Mouse (Mus musculus) hindbrain, embryonic 15.5 days (tissue): ENCODE data around the gene Mob3b. TPM values are rescaled to one million over a fixed set of nuclear protein-coding genes. Genes with fewer than 3 reads are reported as not detected.

Experiments used
- ATAC-seq: fragments of 200-750 bp; cut with Nextera tagmentation; 2 replicates; pipeline ENCODE4 v1.8.0; 2017; ENCODE audit warnings: low read depth, moderate number of reproducible peaks, moderate TSS enrichment; ENCODE audit not compliant: low FRiP score
- H3K27ac ChIP-seq: fragments of 300-500 bp; sonication (generic); replicated peaks from 2 replicates; pipeline ENCODE4 v1.5.1; 2015; ENCODE audit warnings: mild to moderate bottlenecking, inconsistent platforms
- H3K27me3 ChIP-seq: fragments of 300-500 bp; sonication (generic); 2 replicates; pipeline ENCODE4 v1.6.1; 2015; ENCODE audit warnings: control low read depth, inconsistent platforms
- H3K36me3 ChIP-seq: fragments of 300-500 bp; sonication (generic); 2 replicates; pipeline ENCODE4 v1.6.1; 2015; ENCODE audit warnings: control low read depth, inconsistent platforms
- H3K4me1 ChIP-seq: fragments of 300-500 bp; sonication (generic); replicated peaks from 2 replicates; pipeline ENCODE4 v1.6.1; 2015; ENCODE audit warnings: control low read depth, inconsistent platforms
- H3K4me2 ChIP-seq: fragments of 300-500 bp; sonication (generic); 2 replicates; pipeline ENCODE4 v1.6.1; 2015; ENCODE audit warnings: moderate library complexity, mild to moderate bottlenecking, inconsistent platforms
- H3K4me3 ChIP-seq: fragments of 300-500 bp; sonication (generic); 2 replicates; pipeline ENCODE4 v1.5.1; 2015; ENCODE audit warnings: mild to moderate bottlenecking, inconsistent platforms
- H3K9ac ChIP-seq: fragments of 300-500 bp; sonication (generic); 2 replicates; pipeline ENCODE4 v1.6.1; 2015; ENCODE audit warnings: inconsistent platforms
- H3K9me3 ChIP-seq: fragments of 300-500 bp; sonication (generic); 2 replicates; pipeline ENCODE4 v1.6.1; 2016; ENCODE audit warnings: control low read depth, inconsistent platforms
- WGBS: fragments of 180-500 bp; shearing (Covaris S2); methylation state at CpG from one replicate; pipeline ENCODE4 v1.1.7; 2015; 5-methylcytosine and 5-hydroxymethylcytosine counted together
- polyA plus RNA-seq: library from polyadenylated mRNA; unstranded; fragments of >200 nt; fragmentation: Nextera tagmentation; extraction: Ambion mirVana; gene quantifications from 2 replicates; pipeline ENCODE4 v1.2.1, GENCODE M21; 2015

The Mob3b gene
- polyA plus RNA-seq, 1 experiment from 2014 or later, result 3.9 TPM

GRCm38 (mm10) chr4:35125299-35125777 is 31.9 kb downstream of the Mob3b start:
- Histone ChIP-seq H3K4me1 (peaks cover 13% of the 10 kb centered on the region), H3K27ac (0 out of 2 replicates have a peak overlapping the region, but pooled peaks have one; percentile 27), H3K36me3 (no peaks in the 10 kb centered on the region), H3K4me2 (peak overlapping the region; percentile 26), H3K4me3 (no peak overlapping the region), H3K27me3 (no peaks in the 10 kb centered on the region), H3K9ac (no peak overlapping the region), H3K9me3 (no peaks in the 10 kb centered on the region)
- ATAC-seq, result peak; percentile 84
- 5% methylated on average over 6 of the region's 6 CpGs for WGBS

DNA sequence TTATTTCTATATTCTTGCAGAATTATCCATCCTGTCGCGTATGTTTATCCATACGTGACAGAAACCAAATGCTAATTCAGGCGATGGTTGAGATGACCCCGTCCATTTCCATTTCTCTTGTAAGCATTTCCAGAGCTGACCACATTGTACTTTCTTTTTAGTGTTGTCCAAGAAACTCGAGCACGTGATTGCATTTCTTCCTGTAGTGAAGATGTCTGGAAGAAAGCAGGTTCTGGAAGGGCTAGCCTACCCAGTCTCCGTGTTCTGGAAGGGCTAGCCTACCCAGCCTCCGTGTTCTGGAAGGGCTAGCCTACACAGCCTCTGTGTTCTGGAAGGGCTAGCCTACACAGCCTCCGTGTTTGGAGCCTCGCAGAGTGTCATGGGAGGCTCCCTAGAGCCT is 33.3 kb downstream of the Mob3b start:
- ATAC-seq, result no peak
- no peak overlapping the region for H3K4me2 ChIP-seq

GRCm38 (mm10) chr4:35123087-35123486 is 34.2 kb downstream of the Mob3b start:
- H3K4me2 ChIP-seq, result no peak overlapping the region

More for the DNA sequence above, 33.3 kb downstream of the Mob3b start:
- peaks cover 13% of the 10 kb centered on the region for H3K4me1 ChIP-seq
- no peak overlapping the region for H3K4me3 ChIP-seq
- 72% methylated on average over 11 of the region's 11 CpGs for WGBS
- no peak overlapping the region for H3K9ac ChIP-seq
- no peaks in the 10 kb centered on the region for H3K36me3 ChIP-seq
- H3K27ac ChIP-seq, result no peak overlapping the region
- no peaks in the 10 kb centered on the region for H3K27me3 ChIP-seq
- H3K9me3 ChIP-seq, result no peaks in the 10 kb centered on the region

GRCm38 (mm10) chr4:35121060-35121459 is 36.2 kb downstream of the Mob3b start:
- H3K36me3 ChIP-seq, result no peaks in the 10 kb centered on the region
- no peak overlapping the region for H3K27ac ChIP-seq
- 42% methylated on average over 12 of the region's 12 CpGs for WGBS
- no peaks in the 10 kb centered on the region for H3K9me3 ChIP-seq
- H3K27me3 ChIP-seq, result no peaks in the 10 kb centered on the region
- peaks cover 10% of the 10 kb centered on the region for H3K4me1 ChIP-seq
- H3K4me3 ChIP-seq, result no peak overlapping the region
- ATAC-seq, result no peak
- no peak overlapping the region for H3K9ac ChIP-seq
- peak overlapping the region; percentile 23 for H3K4me2 ChIP-seq

More at GRCm38 (mm10) chr4:35123087-35123486, 34.2 kb downstream of the Mob3b start:
- 71% methylated on average over 5 of the region's 5 CpGs for WGBS
- no peaks in the 10 kb centered on the region for H3K27me3 ChIP-seq
- no peak overlapping the region for H3K27ac ChIP-seq
- ATAC-seq, result no peak
- H3K9ac ChIP-seq, result no peak overlapping the region
- H3K9me3 ChIP-seq, result no peaks in the 10 kb centered on the region
- peaks cover 13% of the 10 kb centered on the region for H3K4me1 ChIP-seq
- no peak overlapping the region for H3K4me3 ChIP-seq
- H3K36me3 ChIP-seq, result no peaks in the 10 kb centered on the region

DNA sequence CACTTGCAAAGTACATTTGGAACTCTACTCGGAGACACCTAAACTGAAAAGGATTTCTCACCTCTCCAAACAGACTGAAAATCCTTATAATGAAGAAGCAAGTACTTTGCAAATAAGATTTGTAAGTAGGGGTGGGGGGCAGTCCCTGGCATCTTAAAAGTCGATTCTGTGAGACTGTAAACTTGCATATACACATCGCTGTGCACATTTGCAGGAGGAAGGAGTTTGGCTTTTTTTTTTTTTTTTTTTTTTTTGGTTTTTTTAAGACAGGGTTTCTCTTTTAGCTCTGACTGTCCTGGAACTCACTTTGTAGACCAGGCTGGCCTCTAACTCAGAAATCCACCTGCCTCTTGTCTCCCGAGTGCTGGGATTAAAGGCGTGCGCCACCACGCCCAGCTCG is 36.7 kb downstream of the Mob3b start:
- WGBS, result 92% methylated on average over 8 of the region's 8 CpGs
- Histone ChIP-seq H3K4me2 (no peak overlapping the region), H3K9me3 (no peaks in the 10 kb centered on the region), H3K4me1 (peaks cover 6% of the 10 kb centered on the region), H3K27ac (no peak overlapping the region), H3K9ac (no peak overlapping the region), H3K27me3 (no peaks in the 10 kb centered on the region), H3K36me3 (no peaks in the 10 kb centered on the region), H3K4me3 (no peak overlapping the region)
- ATAC-seq, result no peak

- H3K27ac ChIP-seq, result no peak overlapping the region
- no peak for ATAC-seq
- 73% methylated on average over 4 of the region's 4 CpGs for WGBS
- H3K4me3 ChIP-seq, result no peak overlapping the region
- peaks cover 2% of the 10 kb centered on the region for H3K4me1 ChIP-seq
- no peak overlapping the region for H3K9ac ChIP-seq
- no peaks in the 10 kb centered on the region for H3K9me3 ChIP-seq
- no peaks in the 10 kb centered on the region for H3K36me3 ChIP-seq
- H3K4me2 ChIP-seq, result no peak overlapping the region
- no peaks in the 10 kb centered on the region for H3K27me3 ChIP-seq
These were observed 37.1 kb downstream of the Mob3b start for GRCm38 (mm10) chr4:35120159-35120558.

GRCm38 (mm10) chr4:35118851-35119250 is 38.4 kb downstream of the Mob3b start:
- 92% methylated on average over 2 of the region's 2 CpGs for WGBS
- Histone ChIP-seq H3K9ac (no peak overlapping the region), H3K4me2 (no peak overlapping the region), H3K27me3 (no peaks in the 10 kb centered on the region), H3K27ac (no peak overlapping the region), H3K9me3 (no peaks in the 10 kb centered on the region), H3K4me1 (no peaks in the 10 kb centered on the region; the same call in 1 of the 2 replicates), H3K4me3 (no peak overlapping the region), H3K36me3 (no peaks in the 10 kb centered on the region)
- ATAC-seq, result no peak

DNA sequence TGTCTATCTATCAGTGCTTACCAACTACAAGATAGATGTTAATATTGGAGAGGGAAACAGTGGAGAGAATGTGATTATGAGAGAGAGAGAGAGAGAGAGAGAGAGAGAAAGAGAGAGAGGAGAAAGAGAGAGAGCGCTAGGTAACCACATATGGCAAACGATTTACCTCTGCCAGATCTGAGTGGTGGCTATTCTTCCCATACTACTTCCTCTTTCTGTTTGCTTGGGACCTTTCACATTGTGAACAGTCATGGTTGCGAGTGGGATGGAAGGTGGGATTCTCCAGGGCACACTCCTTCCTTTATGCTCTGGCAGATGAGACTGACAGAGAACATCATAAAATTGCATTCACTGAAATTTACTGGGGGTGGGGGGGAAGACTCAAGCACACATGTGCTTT is 40.1 kb downstream of the Mob3b start:
- Histone ChIP-seq H3K36me3 (no peaks in the 10 kb centered on the region), H3K4me3 (no peak overlapping the region), H3K27ac (no peak overlapping the region), H3K4me1 (no peaks in the 10 kb centered on the region; the same call in 1 of the 2 replicates), H3K27me3 (no peaks in the 10 kb centered on the region), H3K4me2 (no peak overlapping the region), H3K9me3 (no peaks in the 10 kb centered on the region), H3K9ac (no peak overlapping the region)
- 93% methylated on average over 3 of the region's 3 CpGs for WGBS
- ATAC-seq, result no peak

DNA sequence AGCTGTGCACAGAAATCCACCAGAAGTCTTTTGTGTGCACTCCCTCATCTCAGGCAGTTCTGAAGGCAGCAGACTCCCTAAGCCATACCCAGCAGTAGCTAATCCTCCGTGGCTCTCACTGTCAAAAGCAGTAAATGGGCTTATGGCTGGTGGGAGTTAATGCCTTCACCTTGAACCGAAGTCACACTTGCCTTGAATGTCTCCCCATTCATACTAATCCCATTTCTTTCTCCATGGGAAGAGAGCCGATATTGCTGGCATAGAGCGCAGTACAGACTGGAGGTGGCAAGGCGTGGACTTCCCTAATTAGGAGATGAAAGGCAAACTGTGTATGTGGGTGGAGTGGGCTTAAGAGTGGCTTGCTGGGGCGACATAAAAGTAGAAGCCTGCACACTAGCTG is 41.4 kb downstream of the Mob3b start:
- WGBS, result 66% methylated on average over 6 of the region's 6 CpGs
- H3K27me3 ChIP-seq, result no peaks in the 10 kb centered on the region
- no peaks in the 10 kb centered on the region for H3K4me1 ChIP-seq
- H3K36me3 ChIP-seq, result no peaks in the 10 kb centered on the region
- no peak overlapping the region for H3K4me2 ChIP-seq
- no peak overlapping the region for H3K27ac ChIP-seq
- H3K9ac ChIP-seq, result no peak overlapping the region
- H3K4me3 ChIP-seq, result no peak overlapping the region
- H3K9me3 ChIP-seq, result no peaks in the 10 kb centered on the region
- ATAC-seq, result no peak

- H3K9me3 ChIP-seq, result no peaks in the 10 kb centered on the region
- H3K27ac ChIP-seq, result no peak overlapping the region
- H3K4me2 ChIP-seq, result no peak overlapping the region
- 66% methylated on average over 2 of the region's 2 CpGs for WGBS
- no peaks in the 10 kb centered on the region for H3K4me1 ChIP-seq
- no peaks in the 10 kb centered on the region for H3K36me3 ChIP-seq
- H3K4me3 ChIP-seq, result no peak overlapping the region
- H3K27me3 ChIP-seq, result no peaks in the 10 kb centered on the region
- no peak overlapping the region for H3K9ac ChIP-seq
- ATAC-seq, result no peak
These were observed 42.3 kb downstream of the Mob3b start for GRCm38 (mm10) chr4:35114950-35115349.

GRCm38 (mm10) chr4:35113516-35114248 is 43.6 kb downstream of the Mob3b start:
- 83% methylated on average over 13 of the region's 13 CpGs for WGBS
- H3K4me3 ChIP-seq, result no peak overlapping the region
- no peak for ATAC-seq
- H3K4me2 ChIP-seq, result no peak overlapping the region
- no peaks in the 10 kb centered on the region for H3K4me1 ChIP-seq
- H3K9me3 ChIP-seq, result no peaks in the 10 kb centered on the region
- H3K27me3 ChIP-seq, result no peaks in the 10 kb centered on the region
- no peak overlapping the region for H3K27ac ChIP-seq
- no peak overlapping the region for H3K9ac ChIP-seq
- no peaks in the 10 kb centered on the region for H3K36me3 ChIP-seq

- 91% methylated on average over 4 of the region's 4 CpGs for WGBS
- no peaks in the 10 kb centered on the region for H3K27me3 ChIP-seq
- no peaks in the 10 kb centered on the region for H3K9me3 ChIP-seq
- no peak overlapping the region for H3K4me2 ChIP-seq
- no peaks in the 10 kb centered on the region for H3K36me3 ChIP-seq
- no peaks in the 10 kb centered on the region for H3K4me1 ChIP-seq
- no peak overlapping the region for H3K27ac ChIP-seq
- ATAC-seq, result no peak
- no peak overlapping the region for H3K4me3 ChIP-seq
- H3K9ac ChIP-seq, result no peak overlapping the region
These were observed 44.8 kb downstream of the Mob3b start for GRCm38 (mm10) chr4:35112452-35112851.
